Mouse (Mus musculus) kidney, postnatal 0 days (tissue): ENCODE measurements around the gene Rcc1l. TPM values are rescaled to one million over a fixed set of nuclear protein-coding genes. Genes with fewer than 3 reads are reported as not detected.
A peak's percentile ranks its signal among the peaks of the same experiment; 100 is the strongest.

ENCODE experiments used
- ATAC-seq: fragments of 200-750 bp; cut with Nextera tagmentation; replicated peaks from 2 replicates; pipeline ENCODE4 v1.8.0; 2017; ENCODE audit warnings: low read depth, moderate number of reproducible peaks, moderate TSS enrichment, moderate library complexity; ENCODE audit not compliant: low FRiP score
- DNase-seq: peaks from one replicate; pipeline ENCODE4 v3.0.0-alpha.2; 2016; ENCODE audit warnings: low spot score
- H3K27ac ChIP-seq: fragments of 300-500 bp; sonication (generic); 2 replicates; pipeline ENCODE4 v1.5.1; 2014; ENCODE audit warnings: mild to moderate bottlenecking
- H3K27me3 ChIP-seq: fragments of 300-500 bp; sonication (generic); 2 replicates; pipeline ENCODE4 v1.6.1; 2014; ENCODE audit warnings: low read length, mixed read lengths; ENCODE audit not compliant: insufficient read depth
- H3K36me3 ChIP-seq: fragments of 300-500 bp; sonication (generic); 2 replicates; pipeline ENCODE4 v1.6.1; 2014; ENCODE audit warnings: low read length, mixed read lengths; ENCODE audit not compliant: insufficient read depth
- H3K4me1 ChIP-seq: fragments of 300-500 bp; sonication (generic); replicated peaks from 2 replicates; pipeline ENCODE4 v1.6.1; 2014; ENCODE audit warnings: antibody characterized with exemption, low read length, mixed read lengths; ENCODE audit not compliant: insufficient read depth
- H3K4me2 ChIP-seq: fragments of 300-500 bp; sonication (generic); 2 replicates; pipeline ENCODE4 v1.6.1; 2014; ENCODE audit warnings: mild to moderate bottlenecking, low read length, moderate library complexity, mixed read lengths
- H3K4me3 ChIP-seq: fragments of 300-500 bp; sonication (generic); replicated peaks from 2 replicates; pipeline ENCODE4 v1.5.1; 2014; ENCODE audit warnings: low read depth, low read length
- H3K9ac ChIP-seq: fragments of 300-500 bp; sonication (generic); 2 replicates; pipeline ENCODE4 v1.6.1; 2014; ENCODE audit warnings: low read depth, low read length
- H3K9me3 ChIP-seq: fragments of 300-500 bp; sonication (generic); replicated peaks from 2 replicates; pipeline ENCODE4 v1.6.1; 2016; ENCODE audit warnings: low read length, inconsistent platforms, mixed read lengths
- CTCF ChIP-seq: IDR thresholded peaks from 2 replicates; pipeline ENCODE4 v1.5.1; 2016; ENCODE audit warnings: antibody characterized with exemption, low read depth, mild to moderate bottlenecking, moderate library complexity
- WGBS: fragments of 180-500 bp; shearing (Covaris S2); extraction: QIAGEN DNeasy Blood & Tissue Kit; methylation state at CpG from one replicate; pipeline ENCODE4 v1.1.7; 2014; 5-methylcytosine and 5-hydroxymethylcytosine counted together
- polyA plus RNA-seq: library from polyadenylated mRNA; unstranded; fragments of >200 nt; fragmentation: Nextera tagmentation; extraction: Ambion mirVana; gene quantifications from 2 replicates; pipeline ENCODE4 v1.2.1, GENCODE M21; 2015

Rcc1l gene
- polyA plus RNA-seq, 1 experiment from 2014 or later, result 32.1 TPM

- 0 out of 2 replicates have a peak, but pooled peaks cover 6% of the 10 kb centered on the region for H3K36me3 ChIP-seq
- DNase-seq (no peak), ATAC-seq (no peak)
- H3K9ac ChIP-seq, result no peak overlapping the region
- no peak for TF ChIP-seq CTCF
- WGBS, result 63% methylated on average over 6 of the region's 6 CpGs
- no peaks in the 10 kb centered on the region for H3K4me1 ChIP-seq
- no peaks in the 10 kb centered on the region for H3K9me3 ChIP-seq
- no peak overlapping the region for H3K4me2 ChIP-seq
- no peak overlapping the region for H3K27ac ChIP-seq
- no peaks in the 10 kb centered on the region for H3K27me3 ChIP-seq
- no peak overlapping the region for H3K4me3 ChIP-seq
Measured at GRCm38 (mm10) chr5:134123846-134124245, 52.7 kb downstream of the Rcc1l start.

DNA sequence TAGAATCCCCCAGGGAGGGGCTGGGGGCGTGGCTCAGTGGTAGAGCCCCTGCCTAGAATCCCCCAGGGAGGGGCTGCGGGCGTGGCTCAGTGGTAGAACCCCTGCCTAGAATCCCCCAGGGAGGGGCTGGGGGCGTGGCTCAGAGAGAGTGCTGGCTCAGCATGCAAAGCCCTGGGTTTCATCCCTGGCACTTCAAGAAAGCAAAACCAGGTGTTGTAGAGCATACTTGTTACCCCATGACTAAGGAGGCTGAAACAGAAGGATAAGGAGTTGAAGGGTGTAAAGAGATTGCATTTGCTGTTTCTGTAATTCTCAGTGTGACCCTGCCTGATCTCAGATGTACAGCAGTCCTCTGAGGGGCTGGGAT lies 54.7 kb downstream of the Rcc1l start:
- Histone ChIP-seq H3K9me3 (no peaks in the 10 kb centered on the region), H3K27me3 (no peaks in the 10 kb centered on the region), H3K4me3 (no peak overlapping the region), H3K4me1 (no peaks in the 10 kb centered on the region), H3K9ac (no peak overlapping the region), H3K36me3 (0 out of 2 replicates have a peak, but pooled peaks cover 4% of the 10 kb centered on the region), H3K4me2 (no peak overlapping the region), H3K27ac (no peak overlapping the region)
- WGBS, result 88% methylated on average over 3 of the region's 4 CpGs
- no peak for ATAC-seq
- TF ChIP-seq CTCF, result no peak
- no peak for DNase-seq

DNA sequence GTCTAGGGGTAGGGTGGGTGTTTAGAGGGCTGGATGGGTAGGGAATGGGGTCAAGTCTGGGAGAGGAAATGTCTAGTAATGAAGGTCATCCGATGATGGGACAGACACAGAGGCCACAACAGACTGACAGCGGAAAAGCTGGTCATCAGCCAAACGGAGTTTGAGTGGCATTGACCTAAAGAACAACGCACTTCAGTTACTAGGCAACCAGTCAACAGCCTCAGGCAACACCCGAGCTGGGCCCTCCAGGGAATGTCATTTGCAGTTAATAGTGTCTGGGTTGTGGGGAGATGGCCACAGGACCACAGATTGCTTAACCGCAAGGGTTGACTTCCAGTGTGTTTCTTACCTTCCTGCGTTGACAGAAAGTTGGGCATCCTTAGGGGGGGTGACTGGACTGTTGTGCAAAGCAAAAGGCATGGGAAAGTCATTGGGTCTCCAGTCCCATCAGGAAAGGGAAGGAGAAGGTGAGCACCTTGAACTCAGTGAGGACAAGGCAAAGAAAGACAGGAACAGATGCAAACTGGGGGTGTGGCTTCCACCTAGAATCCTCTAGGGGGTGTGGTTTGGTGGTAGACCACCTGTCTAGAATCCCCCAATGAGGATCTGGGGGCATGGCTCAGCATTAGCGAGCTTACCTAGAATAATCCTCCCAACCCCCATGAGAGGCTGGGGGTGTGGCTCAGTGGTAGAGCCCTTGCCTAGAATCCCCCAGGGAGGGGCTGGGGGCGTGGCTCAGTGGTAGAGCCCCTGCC lies 55.3 kb downstream of the Rcc1l start:
- ATAC-seq (no peak), DNase-seq (no peak)
- 68% methylated on average over 9 of the region's 9 CpGs for WGBS
- H3K4me2 ChIP-seq, result no peak overlapping the region
- no peak for TF ChIP-seq CTCF
- no peaks in the 10 kb centered on the region for H3K36me3 ChIP-seq
- H3K4me1 ChIP-seq, result no peaks in the 10 kb centered on the region
- no peaks in the 10 kb centered on the region for H3K27me3 ChIP-seq
- H3K9ac ChIP-seq, result no peak overlapping the region
- H3K9me3 ChIP-seq, result no peaks in the 10 kb centered on the region
- H3K4me3 ChIP-seq, result no peak overlapping the region
- no peak overlapping the region for H3K27ac ChIP-seq

DNA sequence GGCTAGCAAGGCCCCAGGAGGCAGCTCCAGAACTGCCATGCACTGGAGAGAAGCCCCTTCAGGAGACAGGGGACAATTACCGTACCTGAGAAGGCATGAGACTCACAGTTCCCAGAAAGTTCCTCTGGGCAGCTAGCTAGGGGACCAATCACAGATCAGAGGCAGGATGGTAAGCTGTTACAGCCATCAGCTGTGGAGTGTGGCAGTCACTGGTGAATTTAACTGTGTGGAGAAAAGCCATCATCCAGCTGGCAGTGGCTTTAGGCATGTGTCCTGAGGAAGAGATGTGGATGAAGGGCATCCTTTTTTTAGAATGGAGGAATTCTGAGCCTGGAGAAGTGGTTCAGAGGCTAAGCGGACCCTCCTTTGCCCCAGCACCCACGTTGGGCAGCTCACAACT lies 56.4 kb downstream of the Rcc1l start:
- 92% methylated on average over 3 of the region's 3 CpGs for WGBS
- DNase-seq, result no peak
- H3K4me3 ChIP-seq, result no peak overlapping the region

DNA sequence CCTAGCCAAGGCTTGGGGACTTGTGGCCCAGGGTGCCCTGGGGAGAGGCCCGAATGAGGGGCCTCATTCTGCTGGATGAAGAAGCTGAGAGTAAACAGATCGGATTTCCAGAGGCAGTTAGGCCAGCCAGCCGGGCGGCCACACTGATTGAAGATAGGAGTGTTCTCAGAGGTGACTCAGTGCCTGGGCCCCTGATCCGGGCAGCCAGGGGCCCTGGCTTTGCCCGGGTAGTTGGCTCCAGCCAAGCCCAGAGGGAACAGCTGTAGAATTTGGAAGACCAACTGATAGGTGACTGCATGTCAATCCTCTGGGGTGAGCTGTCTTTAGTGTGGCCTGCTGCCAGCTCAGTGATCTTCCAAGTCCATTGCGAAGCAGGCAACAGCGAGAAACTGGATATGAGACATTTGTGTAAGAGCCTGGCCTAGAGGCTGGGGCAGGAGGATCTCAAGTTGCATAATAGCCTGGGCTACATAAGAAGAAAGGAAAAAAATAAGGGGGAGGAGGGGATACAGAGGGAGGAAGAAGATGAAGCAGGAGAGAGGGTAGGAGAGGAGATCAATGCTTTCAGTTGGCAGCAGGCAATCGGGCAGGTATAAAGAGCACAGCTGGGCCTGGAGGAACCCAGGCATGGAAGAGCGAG lies 57.0 kb downstream of the Rcc1l start:
- H3K4me2 ChIP-seq, result no peak overlapping the region
- H3K9me3 ChIP-seq, result no peaks in the 10 kb centered on the region
- no peak for ATAC-seq
- WGBS, result 37% methylated on average over 10 of the region's 10 CpGs
- no peaks in the 10 kb centered on the region for H3K36me3 ChIP-seq
- no peaks in the 10 kb centered on the region for H3K4me1 ChIP-seq
- H3K27ac ChIP-seq, result peak overlapping the region; percentile 47; the same call in 1 of the 2 replicates
- no peak overlapping the region for H3K9ac ChIP-seq
- no peak for TF ChIP-seq CTCF
- no peak for DNase-seq
- H3K4me3 ChIP-seq, result no peak overlapping the region
- no peaks in the 10 kb centered on the region for H3K27me3 ChIP-seq

More for the DNA sequence above, 56.4 kb downstream of the Rcc1l start:
- Histone ChIP-seq H3K27ac (no peak overlapping the region), H3K4me1 (no peaks in the 10 kb centered on the region), H3K9me3 (no peaks in the 10 kb centered on the region), H3K4me2 (no peak overlapping the region), H3K27me3 (no peaks in the 10 kb centered on the region), H3K36me3 (no peaks in the 10 kb centered on the region), H3K9ac (no peak overlapping the region)
- TF ChIP-seq CTCF, result no peak
- ATAC-seq, result no peak

GRCm38 (mm10) chr5:134118798-134119407 lies 57.7 kb downstream of the Rcc1l start:
- 86% methylated on average over 15 of the region's 15 CpGs for WGBS
- no peak overlapping the region for H3K4me3 ChIP-seq
- H3K4me1 ChIP-seq, result no peaks in the 10 kb centered on the region
- DNase-seq, result no peak
- ATAC-seq, result no peak
- TF ChIP-seq CTCF, result no peak
- H3K9me3 ChIP-seq, result no peaks in the 10 kb centered on the region
- no peak overlapping the region for H3K4me2 ChIP-seq
- no peaks in the 10 kb centered on the region for H3K27me3 ChIP-seq
- H3K27ac ChIP-seq, result peak overlapping the region; percentile 47; the same call in 1 of the 2 replicates
- H3K36me3 ChIP-seq, result no peaks in the 10 kb centered on the region
- no peak overlapping the region for H3K9ac ChIP-seq
